Mouse (Mus musculus): ENCODE data around the gene Chrm5. TPM values are rescaled to one million over a fixed set of nuclear protein-coding genes. Genes with fewer than 3 reads are reported as not detected.
A peak's percentile ranks its signal among the peaks of the same experiment; 100 is the strongest.
"Not testable (repeated sequence)": the region's sequence is repeated elsewhere in the genome, so short reads cannot be mapped to it uniquely, and the experiment has no call there.

The Chrm5 gene
- polyA plus RNA-seq, 1 experiment from 2014 or later: 0.93 TPM

DNA sequence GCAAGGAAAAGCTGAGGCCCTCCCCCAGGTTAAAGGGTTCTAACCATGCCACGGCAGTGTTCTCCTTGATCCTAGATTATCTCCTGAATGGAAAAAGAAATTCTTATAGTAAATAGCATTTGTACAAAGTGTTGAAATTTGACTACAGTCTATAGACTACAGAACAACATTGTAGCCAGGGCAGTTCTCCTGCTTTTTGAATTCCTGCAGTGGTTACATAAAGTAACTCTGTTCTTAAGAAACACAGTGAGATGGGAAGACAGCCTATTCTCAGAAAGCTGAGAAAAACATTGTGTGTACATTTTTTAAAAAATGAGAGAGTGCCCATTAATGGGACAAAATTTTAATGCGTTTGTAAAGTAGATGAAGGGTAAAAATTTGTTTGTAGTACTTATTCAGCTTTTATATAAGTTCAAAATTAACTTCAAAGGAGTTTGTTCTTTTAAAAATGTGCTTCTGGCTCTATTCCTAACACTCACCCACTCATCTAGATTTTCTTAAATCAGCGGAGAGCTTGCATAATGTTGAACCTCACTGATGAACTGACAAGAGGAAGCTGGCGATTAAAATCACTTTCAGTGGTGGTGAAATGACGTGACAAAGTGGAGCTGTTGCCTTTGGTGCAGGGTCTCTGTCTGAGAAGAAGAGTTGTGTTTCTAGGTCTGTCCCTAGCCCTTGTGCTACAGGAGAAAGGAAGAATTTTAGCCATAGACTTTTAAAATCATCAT, 5.4 kb downstream of the Chrm5 start:
- Histone ChIP-seq H3K9me3 (no peaks in the 10 kb centered on the region), H3K4me3 (no peak overlapping the region), H3K4me2 (no peak overlapping the region), H3K36me3 (peaks cover 4% of the 10 kb centered on the region; the same call in 1 of the 2 replicates), H3K27me3 (no peaks in the 10 kb centered on the region), H3K4me1 (replicated peaks) (no peaks in the 10 kb centered on the region), H3K27ac (replicated peaks) (no peak overlapping the region), H3K9ac (no peak overlapping the region)
- no peak for ATAC-seq (ENCODE audit: low FRiP score, low read depth)
- 82% methylated on average over 5 of the region's 5 CpGs for WGBS

GRCm38 (mm10) chr2:112472076-112472475, 8.5 kb downstream of the Chrm5 start:
- 83% methylated on average over 2 of the region's 2 CpGs for WGBS
- Histone ChIP-seq H3K27ac (replicated peaks) (no peak overlapping the region), H3K36me3 (peaks cover 33% of the 10 kb centered on the region), H3K4me2 (no peak overlapping the region), H3K9me3 (no peaks in the 10 kb centered on the region), H3K9ac (no peak overlapping the region), H3K27me3 (no peaks in the 10 kb centered on the region), H3K4me3 (no peak overlapping the region), H3K4me1 (replicated peaks) (no peaks in the 10 kb centered on the region)
- ATAC-seq (ENCODE audit: low FRiP score, low read depth): no peak

DNA sequence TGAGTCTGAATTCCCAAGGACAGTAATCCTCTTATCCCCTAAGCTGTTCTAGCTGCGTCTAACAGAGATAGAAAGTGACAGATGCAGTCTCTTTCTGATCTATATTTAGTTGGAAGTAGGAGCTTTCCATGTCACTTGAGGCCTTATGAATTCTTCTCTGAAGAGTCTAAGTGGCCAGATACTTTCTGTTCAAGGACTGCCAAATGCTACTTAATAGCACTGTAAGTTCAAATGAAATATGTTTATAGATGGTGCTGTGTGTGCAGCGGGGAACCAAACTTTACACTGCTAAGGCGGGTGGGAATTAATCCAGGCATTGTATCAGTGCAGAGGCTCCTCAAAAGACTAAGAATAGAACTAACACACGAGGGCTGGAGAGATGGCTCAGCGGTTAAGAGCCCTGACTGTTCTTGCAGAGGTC, 9.6 kb downstream of the Chrm5 start:
- H3K36me3 ChIP-seq: peaks cover 42% of the 10 kb centered on the region
- H3K4me3 ChIP-seq: no peak overlapping the region
- no peak for ATAC-seq (ENCODE audit: low FRiP score, low read depth)
- no peaks in the 10 kb centered on the region for H3K27me3 ChIP-seq
- 78% methylated on average over 5 of the region's 5 CpGs for WGBS
- H3K27ac ChIP-seq (replicated peaks): no peak overlapping the region
- H3K4me2 ChIP-seq: no peak overlapping the region
- no peak overlapping the region for H3K9ac ChIP-seq
- no peaks in the 10 kb centered on the region for H3K9me3 ChIP-seq
- H3K4me1 ChIP-seq (replicated peaks): no peaks in the 10 kb centered on the region

GRCm38 (mm10) chr2:112469542-112469941, 11.0 kb downstream of the Chrm5 start:
- Histone ChIP-seq H3K27ac (replicated peaks) (no peak overlapping the region), H3K36me3 (peaks cover 48% of the 10 kb centered on the region), H3K4me2 (no peak overlapping the region), H3K9me3 (no peaks in the 10 kb centered on the region), H3K9ac (no peak overlapping the region), H3K27me3 (no peaks in the 10 kb centered on the region), H3K4me3 (no peak overlapping the region), H3K4me1 (replicated peaks) (no peaks in the 10 kb centered on the region)
- no peak for ATAC-seq (ENCODE audit: low FRiP score, low read depth)

GRCm38 (mm10) chr2:112460557-112460956, 20.0 kb downstream of the Chrm5 start:
- no peak for ATAC-seq (ENCODE audit: low FRiP score, low read depth)
- Histone ChIP-seq H3K4me2 (no peak overlapping the region), H3K36me3 (peaks cover 30% of the 10 kb centered on the region), H3K27ac (replicated peaks) (no peak overlapping the region), H3K27me3 (no peaks in the 10 kb centered on the region), H3K9me3 (no peaks in the 10 kb centered on the region), H3K9ac (no peak overlapping the region), H3K4me1 (replicated peaks) (peaks cover 13% of the 10 kb centered on the region), H3K4me3 (no peak overlapping the region)
- 98% methylated on average over 3 of the region's 3 CpGs for WGBS

DNA sequence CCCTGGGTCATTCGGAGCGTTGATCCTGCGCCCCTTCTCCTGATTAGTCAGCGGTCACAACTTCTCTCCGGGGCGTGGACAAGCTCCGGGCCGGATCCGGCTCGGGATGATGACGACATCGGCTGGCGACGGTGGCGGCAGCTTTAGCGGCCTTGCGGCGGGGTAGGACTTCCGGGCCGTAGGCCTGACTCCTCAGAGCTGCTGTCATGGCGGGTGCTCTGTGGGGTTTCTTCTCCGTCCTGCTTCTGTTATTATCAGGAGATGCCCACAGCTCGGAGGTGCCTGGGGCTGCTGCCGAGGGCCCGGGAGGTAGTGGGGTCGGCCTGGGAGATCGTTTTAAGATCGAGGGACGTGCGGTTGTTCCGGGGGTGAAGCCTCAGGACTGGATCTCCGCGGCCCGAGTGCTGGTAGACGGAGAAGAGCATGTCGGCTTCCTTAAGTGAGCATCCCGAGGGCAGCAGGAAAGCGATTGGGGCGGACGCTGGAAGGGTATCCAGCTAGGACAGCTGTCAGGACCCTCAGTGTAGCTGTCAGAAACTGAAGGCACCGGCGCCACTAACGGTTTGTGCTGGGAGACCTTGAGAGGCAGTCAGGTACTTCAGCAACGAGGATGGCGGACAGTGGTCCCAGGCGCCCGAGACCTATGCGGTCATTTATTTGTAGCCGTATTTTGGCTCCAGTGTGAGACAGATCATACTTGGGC, 25.6 kb downstream of the Chrm5 start, which contains the start of gene Emc7:
Emc7 (plus strand) TSS at position 136 of the 703 bp plus-strand sequence.
- H3K27ac ChIP-seq (replicated peaks): peak within 1 kb of the TSS; percentile 86
- ATAC-seq (ENCODE audit: low FRiP score, low read depth): peak; percentile 98
- no peaks in the 10 kb centered on the region for H3K9me3 ChIP-seq
- H3K4me2 ChIP-seq: peak within 1 kb of the TSS; percentile 88
- peak within 1 kb of the TSS; percentile 73 for H3K4me3 ChIP-seq
- H3K9ac ChIP-seq: peak within 1 kb of the TSS; percentile 72
- H3K27me3 ChIP-seq: no peaks in the 10 kb centered on the region
- under 1% methylated on average over 49 of the region's 49 CpGs for WGBS
- H3K4me1 ChIP-seq (replicated peaks): peaks cover 19% of the 10 kb centered on the region
- 0 out of 2 replicates have a peak, but pooled peaks cover 2% of the 10 kb centered on the region for H3K36me3 ChIP-seq

GRCm38 (mm10) chr2:112454125-112454861, 26.3 kb downstream of the Chrm5 start:
- peak overlapping the region; percentile 88 for H3K4me2 ChIP-seq
- H3K9ac ChIP-seq: peak overlapping the region; percentile 72
- H3K27me3 ChIP-seq: no peaks in the 10 kb centered on the region
- H3K36me3 ChIP-seq: no peaks in the 10 kb centered on the region
- H3K9me3 ChIP-seq: no peaks in the 10 kb centered on the region
- peak overlapping the region; percentile 73 for H3K4me3 ChIP-seq
- 30% methylated on average over 17 of the region's 17 CpGs for WGBS
- no peak; the same call in 1 of the 2 replicates for ATAC-seq (ENCODE audit: low FRiP score, low read depth)
- peak overlapping the region; percentile 86 for H3K27ac ChIP-seq (replicated peaks)
- H3K4me1 ChIP-seq (replicated peaks): peaks cover 19% of the 10 kb centered on the region

- H3K27ac ChIP-seq (replicated peaks); H3K9me3 ChIP-seq; ATAC-seq (ENCODE audit: low FRiP score, low read depth); H3K4me2 ChIP-seq; H3K9ac ChIP-seq; H3K27me3 ChIP-seq; H3K36me3 ChIP-seq; H3K4me3 ChIP-seq: not testable (repeated sequence)
- H3K4me1 ChIP-seq (replicated peaks): peaks cover 19% of the 10 kb centered on the region
These were observed 28.1 kb downstream of the Chrm5 start for GRCm38 (mm10) chr2:112452513-112452912.

- no peak overlapping the region for H3K27ac ChIP-seq (replicated peaks)
- no peak overlapping the region for H3K4me2 ChIP-seq
- H3K9ac ChIP-seq: no peak overlapping the region
- no peaks in the 10 kb centered on the region for H3K9me3 ChIP-seq
- H3K36me3 ChIP-seq: no peaks in the 10 kb centered on the region
- no peaks in the 10 kb centered on the region for H3K27me3 ChIP-seq
- no peak overlapping the region for H3K4me3 ChIP-seq
- ATAC-seq (ENCODE audit: low FRiP score, low read depth): no peak
- 39% methylated on average over 4 of the region's 4 CpGs for WGBS
- H3K4me1 ChIP-seq (replicated peaks): peaks cover 5% of the 10 kb centered on the region
These were observed 30.8 kb downstream of the Chrm5 start for GRCm38 (mm10) chr2:112449597-112450296.

GRCm38 (mm10) chr2:112448510-112449059, 32.0 kb downstream of the Chrm5 start:
- no peaks in the 10 kb centered on the region for H3K4me1 ChIP-seq (replicated peaks)
- no peak overlapping the region for H3K27ac ChIP-seq (replicated peaks)
- no peak overlapping the region for H3K4me2 ChIP-seq
- H3K9me3 ChIP-seq: no peaks in the 10 kb centered on the region
- H3K27me3 ChIP-seq: no peaks in the 10 kb centered on the region
- ATAC-seq (ENCODE audit: low FRiP score, low read depth): no peak
- H3K36me3 ChIP-seq: no peaks in the 10 kb centered on the region
- no peak overlapping the region for H3K9ac ChIP-seq
- no peak overlapping the region for H3K4me3 ChIP-seq

- not testable (repeated sequence) for H3K4me3 ChIP-seq; H3K4me1 ChIP-seq (replicated peaks); H3K36me3 ChIP-seq; ATAC-seq (ENCODE audit: low FRiP score, low read depth); H3K27me3 ChIP-seq; H3K4me2 ChIP-seq; H3K27ac ChIP-seq (replicated peaks); H3K9ac ChIP-seq; H3K9me3 ChIP-seq
- WGBS: 78% methylated on average over 4 of the region's 4 CpGs
These were observed 32.5 kb downstream of the Chrm5 start for GRCm38 (mm10) chr2:112448046-112448445.
